Mouse (Mus musculus) myocyte (in vitro differentiated cells): ENCODE data around the gene Anpep.

Source experiments
- POLR2A ChIP-seq: IDR thresholded peaks from one replicate; pipeline ENCODE4 v1.6.1; 2011; ENCODE audit warnings: low read depth, mild to moderate bottlenecking, control low read depth, moderate library complexity; ENCODE audit not compliant: insufficient read length
- POLR2AphosphoS2 ChIP-seq: IDR thresholded peaks from one replicate; pipeline ENCODE4 v1.6.1; 2011; ENCODE audit warnings: low read depth, control low read depth; ENCODE audit not compliant: insufficient read length
- TCF3 ChIP-seq: IDR thresholded peaks from one replicate; pipeline ENCODE4 v1.6.1; 2011; ENCODE audit warnings: low read depth, control low read depth; ENCODE audit not compliant: insufficient read length
- USF1 ChIP-seq: IDR thresholded peaks from one replicate; pipeline ENCODE4 v1.6.1; 2011; ENCODE audit warnings: low read depth, mild to moderate bottlenecking, control low read depth, moderate library complexity

- no peak for TF ChIP-seq TCF3
- TF ChIP-seq POLR2A: no peak
- TF ChIP-seq POLR2AphosphoS2: no peak
- TF ChIP-seq USF1: no peak
Observed at GRCm38 (mm10) chr7:79869072-79869719, 8.3 kb upstream of the Anpep start.
